12 mouse cellular contexts compared by ENCODE assay signal in the genomic region with DNA sequence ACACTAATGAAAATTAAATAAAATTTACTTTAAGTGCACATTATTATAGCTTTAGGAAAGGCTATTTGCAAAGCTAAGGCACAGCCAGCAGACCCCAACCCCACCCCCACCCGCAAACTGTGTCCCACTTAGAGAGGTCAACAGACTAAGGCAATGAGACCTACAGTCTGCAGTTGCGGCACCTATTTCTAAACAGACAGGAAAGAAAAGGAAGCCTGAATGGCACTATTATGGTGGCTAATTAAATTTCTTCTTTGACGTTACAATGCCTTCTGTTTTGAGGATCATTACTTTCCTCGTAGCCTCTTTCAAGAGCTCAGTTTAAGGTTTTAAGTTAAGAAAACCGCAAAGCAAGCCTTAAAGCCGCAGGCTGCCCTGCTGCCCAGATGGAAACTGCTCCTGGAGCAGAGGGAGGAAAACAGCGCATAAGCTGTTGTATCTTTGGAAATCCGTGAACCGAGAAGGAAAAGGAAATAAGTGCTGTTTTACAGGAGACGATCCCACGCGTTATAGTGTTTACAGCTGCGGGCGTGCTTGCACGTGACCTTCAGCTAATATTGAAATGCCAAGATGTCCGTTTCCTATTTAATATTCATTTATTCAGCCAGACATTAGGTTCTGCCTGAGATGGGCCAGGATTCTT.
DNase-seq lines count a peak whose midpoint lies in the region; ATAC-seq and TF ChIP-seq lines count a peak whose summit lies in the region.
"Had no signal": no experiment of that assay in that cellular context is flagged by ENCODE, and none has a peak within 500 bp of the region (broad histone marks: within the 10 kb centered on the region; RNA-seq: fewer than 3 reads in every experiment).

No protein-coding gene starts in this region.

- peak overlapping the region; percentile 16; the same call in 1 of the 2 replicates for H3K4me2 ChIP-seq in stomach, embryonic 15.5 days
- no peak overlapping the region for H3K4me2 ChIP-seq in stomach, postnatal 0 days (replicated peaks; ENCODE audit: low read depth)

- no peaks in the 10 kb centered on the region for H3K4me1 ChIP-seq in stomach, embryonic 15.5 days
- H3K4me1 ChIP-seq in stomach, postnatal 0 days (replicated peaks; ENCODE audit: control insufficient read depth, insufficient read depth) = no peaks in the 10 kb centered on the region
- peaks cover 30% of the 10 kb centered on the region for H3K4me1 ChIP-seq in limb, embryonic 10.5 days

- H3K27me3 ChIP-seq in stomach, embryonic 15.5 days (replicated peaks) = no peaks in the 10 kb centered on the region
- H3K27me3 ChIP-seq in stomach, postnatal 0 days (ENCODE audit: control insufficient read depth, insufficient read depth, low read length) = no peaks in the 10 kb centered on the region
- H3K27me3 ChIP-seq in limb, embryonic 10.5 days (ENCODE audit: low read depth, poor library complexity, severe bottlenecking) = no peaks in the 10 kb centered on the region

- TF ChIP-seq EP300 in stomach, postnatal 0 days (optimal IDR thresholded peaks at IDR 0.05) = no peak

- peak overlapping the region; percentile 39 for H3K4me3 ChIP-seq in gastrocnemius, adult 2 months
- H3K4me3 ChIP-seq in stomach, embryonic 15.5 days (replicated peaks) = no peak overlapping the region
- no peak overlapping the region for H3K4me3 ChIP-seq in stomach, postnatal 0 days (ENCODE audit: low read depth, low read length)
- no peak overlapping the region for H3K4me3 ChIP-seq in limb, embryonic 10.5 days

- WGBS in stomach, embryonic 15.5 days = 62% methylated on average over 16 of the region's 16 CpGs
- WGBS in stomach, postnatal 0 days = 68% methylated on average over 16 of the region's 16 CpGs
- 63% methylated on average over 16 of the region's 16 CpGs for WGBS in limb, embryonic 10.5 days

- TF ChIP-seq CTCF in gastrocnemius, adult 2 months (IDR thresholded peaks at IDR 0.05) = no peak
- no peak for TF ChIP-seq CTCF in stomach, postnatal 0 days (IDR thresholded peaks at IDR 0.05; ENCODE audit: low read depth)

- intact Hi-C loops in gastrocnemius, adult 2 months (cut with DNase I) = no loop called here

- ATAC-seq in stomach, embryonic 15.5 days (ENCODE audit: insufficient read depth, low FRiP score, low read depth) = no peak
- ATAC-seq in stomach, postnatal 0 days (ENCODE audit: low FRiP score, low TSS enrichment) = no peak
- ATAC-seq in monocyte, adult 5-6 weeks (replicated peaks; ENCODE audit: insufficient number of reproducible peaks, low FRiP score, low TSS enrichment, poor library complexity, severe bottlenecking) = no peak

- no peak for DNase-seq in gastrocnemius, adult 2 months
- DNase-seq in gastrocnemius, adult 8-10 months (ENCODE audit: low spot score in 2 of 2) = no peak
- DNase-seq in stomach, postnatal 0 days (ENCODE audit: low spot score) = no peak
- no peak for DNase-seq in limb, embryonic 10.5 days (ENCODE audit: low spot score)
- DNase-seq in thymus, postnatal 4 days = no peak
- no peak for DNase-seq in gastrocnemius, postnatal 10 days
- DNase-seq: adrenal gland, adult 8-10 months; cerebellum, postnatal 14 days; heart, postnatal 36 days; retina, postnatal 1 day had no signal

- no peak overlapping the region for H3K9ac ChIP-seq in stomach, embryonic 15.5 days
- H3K9ac ChIP-seq in stomach, postnatal 0 days (ENCODE audit: low read length) = no peak overlapping the region

- H3K9me3 ChIP-seq in stomach, embryonic 15.5 days = no peaks in the 10 kb centered on the region
- no peaks in the 10 kb centered on the region for H3K9me3 ChIP-seq in stomach, postnatal 0 days (ENCODE audit: control insufficient read depth, low read length)
- H3K9me3 ChIP-seq in limb, embryonic 10.5 days (replicated peaks) = no peaks in the 10 kb centered on the region

- no peak overlapping the region for H3K27ac ChIP-seq in gastrocnemius, adult 2 months
- H3K27ac ChIP-seq in stomach, embryonic 15.5 days = no peak overlapping the region
- H3K27ac ChIP-seq in stomach, postnatal 0 days (replicated peaks) = no peak overlapping the region
- peak overlapping the region; percentile 77 for H3K27ac ChIP-seq in limb, embryonic 10.5 days

- H3K36me3 ChIP-seq in stomach, embryonic 15.5 days = no peaks in the 10 kb centered on the region
- no peaks in the 10 kb centered on the region for H3K36me3 ChIP-seq in stomach, postnatal 0 days (ENCODE audit: control insufficient read depth, insufficient read depth, low read length)
- no peaks in the 10 kb centered on the region for H3K36me3 ChIP-seq in limb, embryonic 10.5 days
